Mouse (Mus musculus) cerebellum, adult 2 months (tissue): ENCODE measurements around the gene Megf11.

Source experiments
- CTCF ChIP-seq: fragments of 200-500 bp; IDR thresholded peaks from 2 replicates; pipeline ENCODE4 v1.5.1; 2011; ENCODE audit warnings: low read depth, mild to moderate bottlenecking, control low read depth, low read length, moderate library complexity, borderline replicate concordance; ENCODE audit not compliant: insufficient read depth
- POLR2A ChIP-seq: fragments of 200-500 bp; IDR thresholded peaks from 2 replicates; pipeline ENCODE4 v1.6.1; 2011; ENCODE audit warnings: low read length, control low read depth, borderline replicate concordance; ENCODE audit not compliant: insufficient read depth

DNA sequence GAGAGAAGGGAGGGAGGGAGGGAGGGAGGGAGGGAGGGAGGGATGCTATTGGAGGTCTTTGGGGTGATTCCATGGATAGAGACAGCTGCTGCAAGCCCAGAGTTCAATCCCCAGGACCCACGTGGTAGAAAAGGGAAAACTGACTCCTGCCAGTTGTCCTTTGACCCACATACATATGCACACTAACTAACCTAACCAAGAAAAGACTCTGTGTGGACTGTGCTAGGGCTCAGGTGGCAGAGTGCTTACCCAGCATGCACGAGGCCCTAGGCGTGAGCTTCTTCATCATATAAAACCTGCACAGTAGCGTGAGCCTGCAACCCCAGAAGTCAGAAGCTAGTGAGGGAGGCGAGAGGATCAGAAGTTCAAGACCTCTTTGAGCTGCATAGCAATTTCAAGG is 182.1 kb downstream of the Megf11 start:
- TF ChIP-seq CTCF (no peak), POLR2A (no peak)
